10 mouse cellular contexts compared by ENCODE assay signal in the genomic region with DNA sequence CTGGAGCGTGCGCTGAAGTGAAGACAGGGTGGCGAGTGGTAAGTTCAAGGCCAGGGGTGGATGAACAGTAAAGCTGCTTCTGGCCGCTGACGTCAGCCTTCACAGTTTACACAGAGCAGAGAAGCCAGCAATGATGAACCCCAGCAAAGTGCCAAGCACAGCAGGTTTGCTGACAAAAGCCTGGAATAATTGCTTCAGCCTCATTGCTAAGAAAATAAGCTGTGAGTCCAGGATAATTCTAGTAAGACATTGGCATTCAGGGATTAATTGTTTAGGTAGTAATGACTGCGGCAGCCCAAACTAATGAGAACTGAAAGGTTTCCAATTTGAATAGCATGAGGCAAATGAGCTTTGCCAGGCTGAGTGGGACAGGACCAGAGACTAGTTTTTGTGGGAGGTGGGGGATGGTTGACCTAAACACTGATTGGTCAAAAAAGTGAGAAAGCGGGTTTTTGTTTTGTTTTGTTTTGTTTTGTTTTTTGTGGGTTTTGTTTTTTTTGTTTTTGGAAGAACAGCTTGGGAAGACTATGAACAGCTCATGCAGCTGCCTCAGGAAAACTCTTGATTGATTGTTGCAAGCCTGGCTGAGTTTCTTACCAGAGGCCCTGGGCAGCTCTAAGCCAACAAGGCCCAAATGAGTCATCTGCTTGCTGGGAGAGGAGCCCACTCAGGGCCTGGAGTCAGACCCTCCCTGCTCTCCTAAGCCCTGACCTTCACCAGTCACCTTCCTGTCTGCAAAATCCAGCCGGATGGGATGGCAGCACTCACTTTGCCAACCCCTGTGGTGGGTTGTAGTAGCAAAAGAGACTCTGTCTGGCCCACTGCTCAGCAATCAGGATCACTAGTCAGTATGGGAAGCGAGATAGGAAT. TPM values are rescaled to one million over a fixed set of nuclear protein-coding genes. Genes with fewer than 3 reads are reported as not detected.
A peak's percentile ranks its signal among the peaks of the same experiment; 100 is the strongest.
DNase-seq lines count a peak whose midpoint lies in the region; ATAC-seq lines count a peak whose summit lies in the region.
"Had no signal": no experiment of that assay in that cellular context is flagged by ENCODE, and none has a peak within 500 bp of the region (broad histone marks: within the 10 kb centered on the region; RNA-seq: fewer than 3 reads in every experiment).

No protein-coding gene starts in this region.

- no peak overlapping the region for H3K9ac ChIP-seq in neural tube, embryonic 13.5 days
- H3K9ac ChIP-seq: embryonic facial prominence, embryonic 15.5 days; limb, embryonic 13.5 days had no signal

- no peak overlapping the region for H3K4me2 ChIP-seq in neural tube, embryonic 13.5 days
- H3K4me2 ChIP-seq: embryonic facial prominence, embryonic 15.5 days; limb, embryonic 13.5 days had no signal

- no peaks in the 10 kb centered on the region for H3K9me3 ChIP-seq in heart, embryonic 10.5 days
- no peaks in the 10 kb centered on the region for H3K9me3 ChIP-seq in neural tube, embryonic 13.5 days
- H3K9me3 ChIP-seq: embryonic facial prominence, embryonic 15.5 days; limb, embryonic 13.5 days had no signal

- H3K4me3 ChIP-seq in heart, embryonic 10.5 days = no peak overlapping the region
- H3K4me3 ChIP-seq in neural tube, embryonic 13.5 days = no peak overlapping the region
- H3K4me3 ChIP-seq: embryonic facial prominence, embryonic 15.5 days; limb, embryonic 13.5 days had no signal

- ATAC-seq in frontal cortex, adult (ENCODE audit: low TSS enrichment) = peak; percentile 42
- peak; percentile 81 for ATAC-seq in neural tube, embryonic 13.5 days (ENCODE audit: low read depth)

- no peaks in the 10 kb centered on the region for H3K27me3 ChIP-seq in heart, embryonic 10.5 days (ENCODE audit: insufficient read depth, poor library complexity, severe bottlenecking)
- H3K27me3 ChIP-seq in neural tube, embryonic 13.5 days = no peaks in the 10 kb centered on the region
- H3K27me3 ChIP-seq: embryonic facial prominence, embryonic 15.5 days; limb, embryonic 13.5 days had no signal

- no peak for DNase-seq in frontal cortex, postnatal 36 days (ENCODE audit: low spot score in 2 of 2)
- peak; percentile 21 for DNase-seq in lung, postnatal 36 days
- no peak for DNase-seq in lung, postnatal 4 days
- DNase-seq in heart, embryonic 10.5 days (ENCODE audit: low spot score) = peak; percentile 72
- no peak for DNase-seq in left cerebral cortex, postnatal 25 days (ENCODE audit: low spot score in 2 of 2)
- DNase-seq in cerebellum, postnatal 25 days = no peak

- no peak overlapping the region for H3K27ac ChIP-seq in heart, embryonic 10.5 days
- peak overlapping the region; percentile 75 for H3K27ac ChIP-seq in neural tube, embryonic 13.5 days (replicated peaks)
- H3K27ac ChIP-seq: embryonic facial prominence, embryonic 15.5 days; limb, embryonic 13.5 days had no signal

- 0 out of 2 replicates have a peak, but pooled peaks cover 3% of the 10 kb centered on the region for H3K4me1 ChIP-seq in heart, embryonic 10.5 days
- peaks cover 26% of the 10 kb centered on the region for H3K4me1 ChIP-seq in neural tube, embryonic 13.5 days (replicated peaks)
- H3K4me1 ChIP-seq: embryonic facial prominence, embryonic 15.5 days; limb, embryonic 13.5 days had no signal

- no peaks in the 10 kb centered on the region for H3K36me3 ChIP-seq in heart, embryonic 10.5 days
- no peaks in the 10 kb centered on the region for H3K36me3 ChIP-seq in neural tube, embryonic 13.5 days
- H3K36me3 ChIP-seq: embryonic facial prominence, embryonic 15.5 days; limb, embryonic 13.5 days had no signal

- intact Hi-C loops in left cerebral cortex, postnatal 25 days (cut with DNase I) = no loop called here

- WGBS in heart, embryonic 10.5 days = 72% methylated on average over 9 of the region's 9 CpGs
- WGBS in neural tube, embryonic 13.5 days = 50% methylated on average over 9 of the region's 9 CpGs

RNA-seq across cellular contexts. Expression of gene Siah3, which starts 17.5 kb away (rescaled TPM):
- polyA plus RNA-seq in heart, embryonic 10.5 days (2016; fragmentation: Nextera tagmentation; extraction: Ambion mirVana) = 0.05 TPM in 1 of 2 replicates, not detected in the other
- 6.0 and 6.9 TPM in 2 replicates for polyA plus RNA-seq in neural tube, embryonic 13.5 days (2015; fragmentation: Nextera tagmentation; extraction: Ambion mirVana)
- total RNA-seq in left cerebral cortex, postnatal 25 days (2021) = 1 to 10 TPM; 7.4 to 9.6 TPM

Comparison
In these comparisons a context has a peak if more than half of its experiments do, and no peak if none do; other contexts are left out.
1. DNase-seq: peak in lung, postnatal 36 days (single experiment) and heart, embryonic 10.5 days (single experiment); none in frontal cortex, postnatal 36 days (0 of 2), lung, postnatal 4 days (0 of 2), left cerebral cortex, postnatal 25 days (0 of 2) and cerebellum, postnatal 25 days (0 of 2).